Mouse (Mus musculus) midbrain, embryonic 13.5 days (tissue): ENCODE measurements around the gene Smarcad1. TPM values are rescaled to one million over a fixed set of nuclear protein-coding genes. Genes with fewer than 3 reads are reported as not detected.
"Not testable (repeated sequence)": the region's sequence is repeated elsewhere in the genome, so short reads cannot be mapped to it uniquely, and the experiment has no call there.

ENCODE experiments used
- ATAC-seq: fragments of 200-750 bp; cut with Nextera tagmentation; 2 replicates; pipeline ENCODE4 v1.8.0; 2017; ENCODE audit warnings: mild to moderate bottlenecking, moderate TSS enrichment, moderate library complexity
- H3K27ac ChIP-seq: fragments of 300-500 bp; sonication (generic); 2 replicates; pipeline ENCODE4 v1.5.1; 2015; ENCODE audit warnings: inconsistent platforms, mild to moderate bottlenecking, moderate library complexity
- H3K27me3 ChIP-seq: fragments of 300-500 bp; sonication (generic); 2 replicates; pipeline ENCODE4 v1.6.1; 2015; ENCODE audit warnings: mild to moderate bottlenecking, inconsistent platforms
- H3K36me3 ChIP-seq: fragments of 300-500 bp; sonication (generic); 2 replicates; pipeline ENCODE4 v1.6.1; 2015; ENCODE audit warnings: mild to moderate bottlenecking, inconsistent platforms
- H3K4me1 ChIP-seq: fragments of 300-500 bp; sonication (generic); replicated peaks from 2 replicates; pipeline ENCODE4 v1.6.1; 2015; ENCODE audit warnings: inconsistent platforms
- H3K4me2 ChIP-seq: fragments of 300-500 bp; sonication (generic); replicated peaks from 2 replicates; pipeline ENCODE4 v1.6.1; 2015; ENCODE audit warnings: moderate library complexity, mild to moderate bottlenecking, inconsistent platforms
- H3K4me3 ChIP-seq: fragments of 300-500 bp; sonication (generic); replicated peaks from 2 replicates; pipeline ENCODE4 v1.5.1; 2015; ENCODE audit warnings: mild to moderate bottlenecking, inconsistent platforms
- H3K9ac ChIP-seq: fragments of 300-500 bp; sonication (generic); replicated peaks from 2 replicates; pipeline ENCODE4 v1.6.1; 2015; ENCODE audit warnings: mild to moderate bottlenecking, inconsistent platforms
- H3K9me3 ChIP-seq: fragments of 300-500 bp; sonication (generic); 2 replicates; pipeline ENCODE4 v1.6.1; 2016; ENCODE audit warnings: mild to moderate bottlenecking, inconsistent platforms
- WGBS: fragments of 180-500 bp; shearing (Covaris S2); methylation state at CpG from one replicate; pipeline ENCODE4 v1.1.7; 2015; 5-methylcytosine and 5-hydroxymethylcytosine counted together
- polyA plus RNA-seq: library from polyadenylated mRNA; unstranded; fragments of >200 nt; fragmentation: Nextera tagmentation; extraction: Ambion mirVana; gene quantifications from 2 replicates; pipeline ENCODE4 v1.2.1, GENCODE M21; 2015

Gene Smarcad1
- polyA plus RNA-seq, 1 experiment from 2014 or later = 119 TPM

GRCm38 (mm10) chr6:65024668-65025067, 17.7 kb upstream of the Smarcad1 start:
- Histone ChIP-seq H3K27ac (no peak overlapping the region), H3K9me3 (no peaks in the 10 kb centered on the region), H3K4me3 (no peak overlapping the region), H3K27me3 (no peaks in the 10 kb centered on the region), H3K4me2 (no peak overlapping the region), H3K4me1 (no peaks in the 10 kb centered on the region), H3K9ac (no peak overlapping the region), H3K36me3 (no peaks in the 10 kb centered on the region)
- ATAC-seq = no peak
- 62% methylated on average over 2 of the region's 2 CpGs for WGBS

GRCm38 (mm10) chr6:65025130-65025529, 17.3 kb upstream of the Smarcad1 start:
- no peak for ATAC-seq
- Histone ChIP-seq H3K27me3 (no peaks in the 10 kb centered on the region), H3K4me2 (no peak overlapping the region), H3K27ac (no peak overlapping the region), H3K4me3 (no peak overlapping the region), H3K4me1 (no peaks in the 10 kb centered on the region), H3K9ac (no peak overlapping the region), H3K36me3 (no peaks in the 10 kb centered on the region), H3K9me3 (no peaks in the 10 kb centered on the region)
- WGBS = 96% methylated on average over 4 of the region's 4 CpGs

- ATAC-seq = no peak
- no peaks in the 10 kb centered on the region for H3K4me1 ChIP-seq
- no peaks in the 10 kb centered on the region for H3K27me3 ChIP-seq
- H3K4me2 ChIP-seq = no peak overlapping the region
- 86% methylated on average over 2 of the region's 2 CpGs for WGBS
- no peak overlapping the region for H3K4me3 ChIP-seq
- H3K9me3 ChIP-seq = no peaks in the 10 kb centered on the region
- no peaks in the 10 kb centered on the region for H3K36me3 ChIP-seq
- no peak overlapping the region for H3K27ac ChIP-seq
- no peak overlapping the region for H3K9ac ChIP-seq
Measured at GRCm38 (mm10) chr6:65034661-65035060, 7.7 kb upstream of the Smarcad1 start.

- Histone ChIP-seq H3K9me3 (no peaks in the 10 kb centered on the region), H3K4me1 (no peaks in the 10 kb centered on the region), H3K27ac (no peak overlapping the region), H3K36me3 (no peaks in the 10 kb centered on the region), H3K4me2 (no peak overlapping the region), H3K27me3 (no peaks in the 10 kb centered on the region), H3K9ac (no peak overlapping the region), H3K4me3 (no peak overlapping the region)
- no peak for ATAC-seq
- 91% methylated on average over 2 of the region's 2 CpGs for WGBS
Measured at GRCm38 (mm10) chr6:65035469-65035868, 6.9 kb upstream of the Smarcad1 start.

GRCm38 (mm10) chr6:65041932-65042331, 451 bp upstream of the Smarcad1 start:
- Histone ChIP-seq H3K4me3 (peak overlapping the region; percentile 81), H3K4me1 (peaks cover 13% of the 10 kb centered on the region), H3K27ac (peak overlapping the region; percentile 99), H3K4me2 (peak overlapping the region; percentile 79), H3K27me3 (no peaks in the 10 kb centered on the region), H3K9ac (peak overlapping the region; percentile 97; the same call in 1 of the 2 replicates), H3K36me3 (peaks cover 31% of the 10 kb centered on the region), H3K9me3 (no peaks in the 10 kb centered on the region)
- peak; percentile 54; the same call in 1 of the 2 replicates for ATAC-seq
- 37% methylated on average over 10 of the region's 10 CpGs for WGBS

- Histone ChIP-seq H3K4me1 (peaks cover 13% of the 10 kb centered on the region), H3K27me3 (no peaks in the 10 kb centered on the region), H3K4me2 (peak overlapping the region; percentile 79), H3K9me3 (no peaks in the 10 kb centered on the region), H3K9ac (peak overlapping the region; percentile 97), H3K36me3 (peaks cover 41% of the 10 kb centered on the region), H3K4me3 (peak overlapping the region; percentile 81), H3K27ac (peak overlapping the region; percentile 99)
- ATAC-seq = peak; percentile 11; the same call in 1 of the 2 replicates
- 9% methylated on average over 7 of the region's 7 CpGs for WGBS
Measured at GRCm38 (mm10) chr6:65043241-65043640, 858 bp downstream of the Smarcad1 start.

- Histone ChIP-seq H3K4me2 (no peak overlapping the region), H3K4me3 (no peak overlapping the region), H3K9me3 (no peaks in the 10 kb centered on the region), H3K4me1 (peaks cover 6% of the 10 kb centered on the region), H3K9ac (no peak overlapping the region), H3K27ac (no peak overlapping the region), H3K36me3 (peaks cover 88% of the 10 kb centered on the region), H3K27me3 (no peaks in the 10 kb centered on the region)
- 97% methylated on average over 4 of the region's 4 CpGs for WGBS
- no peak for ATAC-seq
Measured at GRCm38 (mm10) chr6:65049100-65049499, 6.7 kb downstream of the Smarcad1 start.

- H3K36me3 ChIP-seq = peaks cover 75% of the 10 kb centered on the region
- no peak for ATAC-seq
- 94% methylated on average over 5 of the region's 5 CpGs for WGBS
- no peak overlapping the region for H3K4me2 ChIP-seq
- H3K27ac ChIP-seq = no peak overlapping the region
- H3K27me3 ChIP-seq = no peaks in the 10 kb centered on the region
- H3K9me3 ChIP-seq = no peaks in the 10 kb centered on the region
- no peak overlapping the region for H3K4me3 ChIP-seq
- no peak overlapping the region for H3K9ac ChIP-seq
- H3K4me1 ChIP-seq = 0 out of 2 replicates have a peak, but pooled peaks cover 3% of the 10 kb centered on the region
Measured at GRCm38 (mm10) chr6:65056620-65057019, 14.2 kb downstream of the Smarcad1 start.

GRCm38 (mm10) chr6:65057137-65057536, 14.8 kb downstream of the Smarcad1 start:
- not testable (repeated sequence) for H3K4me1 ChIP-seq, H3K9ac ChIP-seq, H3K9me3 ChIP-seq, H3K27me3 ChIP-seq, ATAC-seq, H3K4me2 ChIP-seq, H3K27ac ChIP-seq, H3K4me3 ChIP-seq
- H3K36me3 ChIP-seq = peaks cover 74% of the 10 kb centered on the region
- WGBS = 81% methylated on average over 4 of the region's 4 CpGs

GRCm38 (mm10) chr6:65061049-65061448, 18.7 kb downstream of the Smarcad1 start:
- Histone ChIP-seq H3K9ac (no peak overlapping the region), H3K27me3 (no peaks in the 10 kb centered on the region), H3K4me1 (no peaks in the 10 kb centered on the region), H3K36me3 (peaks cover 76% of the 10 kb centered on the region), H3K9me3 (no peaks in the 10 kb centered on the region), H3K4me2 (no peak overlapping the region), H3K27ac (no peak overlapping the region), H3K4me3 (no peak overlapping the region)
- WGBS = 67% methylated on average over 1 of the region's 1 CpGs
- ATAC-seq = no peak

GRCm38 (mm10) chr6:65075201-65075600, 32.8 kb downstream of the Smarcad1 start:
- peaks cover 59% of the 10 kb centered on the region for H3K36me3 ChIP-seq

GRCm38 (mm10) chr6:65079139-65079538, 36.8 kb downstream of the Smarcad1 start:
- 100% methylated on average over 1 of the region's 1 CpGs for WGBS
- no peak for ATAC-seq
- Histone ChIP-seq H3K9ac (no peak overlapping the region), H3K36me3 (peaks cover 45% of the 10 kb centered on the region), H3K27ac (no peak overlapping the region), H3K4me1 (0 out of 2 replicates have a peak, but pooled peaks cover 3% of the 10 kb centered on the region), H3K27me3 (no peaks in the 10 kb centered on the region), H3K4me3 (no peak overlapping the region), H3K4me2 (no peak overlapping the region), H3K9me3 (no peaks in the 10 kb centered on the region)

More at GRCm38 (mm10) chr6:65075201-65075600, 32.8 kb downstream of the Smarcad1 start:
- Histone ChIP-seq H3K4me1 (0 out of 2 replicates have a peak, but pooled peaks cover 3% of the 10 kb centered on the region), H3K9me3 (no peaks in the 10 kb centered on the region), H3K4me3 (no peak overlapping the region), H3K9ac (no peak overlapping the region), H3K4me2 (no peak overlapping the region), H3K27me3 (no peaks in the 10 kb centered on the region), H3K27ac (no peak overlapping the region)
- WGBS = 88% methylated on average over 2 of the region's 2 CpGs
- ATAC-seq = no peak

GRCm38 (mm10) chr6:65114902-65115301, 72.5 kb downstream of the Smarcad1 start:
- peaks cover 64% of the 10 kb centered on the region for H3K36me3 ChIP-seq
- no peak for ATAC-seq
- no peak overlapping the region for H3K9ac ChIP-seq
- no peaks in the 10 kb centered on the region for H3K4me1 ChIP-seq
- no peaks in the 10 kb centered on the region for H3K9me3 ChIP-seq
- H3K4me2 ChIP-seq = no peak overlapping the region
- 96% methylated on average over 2 of the region's 2 CpGs for WGBS
- no peak overlapping the region for H3K27ac ChIP-seq
- no peak overlapping the region for H3K4me3 ChIP-seq
- H3K27me3 ChIP-seq = no peaks in the 10 kb centered on the region
